Mouse (Mus musculus) lung, embryonic 16.5 days (tissue): Measurements from ENCODE around the gene Sema5a. TPM values are rescaled to one million over a fixed set of nuclear protein-coding genes. Genes with fewer than 3 reads are reported as not detected.

ENCODE experiments used
- ATAC-seq: fragments of 200-750 bp; cut with Nextera tagmentation; 2 replicates; pipeline ENCODE4 v1.8.0; 2017; ENCODE audit warnings: low read depth, mild to moderate bottlenecking, moderate library complexity
- H3K27ac ChIP-seq: fragments of 300-500 bp; sonication (generic); 2 replicates; pipeline ENCODE4 v1.5.1; 2014; ENCODE audit warnings: mild to moderate bottlenecking, control low read depth, low read length
- H3K27me3 ChIP-seq: fragments of 300-500 bp; sonication (generic); 2 replicates; pipeline ENCODE4 v1.6.1; 2014; ENCODE audit warnings: low read depth, low read length, mixed read lengths; ENCODE audit not compliant: control insufficient read depth, insufficient read depth
- H3K36me3 ChIP-seq: fragments of 300-500 bp; sonication (generic); 2 replicates; pipeline ENCODE4 v1.6.1; 2014; ENCODE audit warnings: low read length; ENCODE audit not compliant: control insufficient read depth, insufficient read depth
- H3K4me1 ChIP-seq: fragments of 300-500 bp; sonication (generic); replicated peaks from 2 replicates; pipeline ENCODE4 v1.6.1; 2014; ENCODE audit warnings: low read length, mixed read lengths; ENCODE audit not compliant: control insufficient read depth, insufficient read depth
- H3K4me2 ChIP-seq: fragments of 300-500 bp; sonication (generic); 2 replicates; pipeline ENCODE4 v1.6.1; 2014; ENCODE audit warnings: low read depth, low read length, control low read depth
- H3K4me3 ChIP-seq: fragments of 300-500 bp; sonication (generic); 2 replicates; pipeline ENCODE4 v1.5.1; 2014; ENCODE audit warnings: mild to moderate bottlenecking, low read length, control low read depth
- H3K9ac ChIP-seq: fragments of 300-500 bp; sonication (generic); 2 replicates; pipeline ENCODE4 v1.6.1; 2014; ENCODE audit warnings: low read length, control low read depth
- H3K9me3 ChIP-seq: fragments of 300-500 bp; sonication (generic); 2 replicates; pipeline ENCODE4 v1.6.1; 2016; ENCODE audit warnings: low read length; ENCODE audit not compliant: control insufficient read depth
- WGBS: fragments of 180-500 bp; shearing (Covaris S2); extraction: QIAGEN DNeasy Blood & Tissue Kit; methylation state at CpG from one replicate; pipeline ENCODE4 v1.1.7; 2014; 5-methylcytosine and 5-hydroxymethylcytosine counted together
- polyA plus RNA-seq: library from polyadenylated mRNA; unstranded; fragments of >200 nt; fragmentation: Nextera tagmentation; extraction: Ambion mirVana; gene quantifications from 2 replicates; pipeline ENCODE4 v1.2.1, GENCODE M21; 2015

Gene Sema5a
- polyA plus RNA-seq, 1 experiment from 2014 or later, result 14.0 TPM

DNA sequence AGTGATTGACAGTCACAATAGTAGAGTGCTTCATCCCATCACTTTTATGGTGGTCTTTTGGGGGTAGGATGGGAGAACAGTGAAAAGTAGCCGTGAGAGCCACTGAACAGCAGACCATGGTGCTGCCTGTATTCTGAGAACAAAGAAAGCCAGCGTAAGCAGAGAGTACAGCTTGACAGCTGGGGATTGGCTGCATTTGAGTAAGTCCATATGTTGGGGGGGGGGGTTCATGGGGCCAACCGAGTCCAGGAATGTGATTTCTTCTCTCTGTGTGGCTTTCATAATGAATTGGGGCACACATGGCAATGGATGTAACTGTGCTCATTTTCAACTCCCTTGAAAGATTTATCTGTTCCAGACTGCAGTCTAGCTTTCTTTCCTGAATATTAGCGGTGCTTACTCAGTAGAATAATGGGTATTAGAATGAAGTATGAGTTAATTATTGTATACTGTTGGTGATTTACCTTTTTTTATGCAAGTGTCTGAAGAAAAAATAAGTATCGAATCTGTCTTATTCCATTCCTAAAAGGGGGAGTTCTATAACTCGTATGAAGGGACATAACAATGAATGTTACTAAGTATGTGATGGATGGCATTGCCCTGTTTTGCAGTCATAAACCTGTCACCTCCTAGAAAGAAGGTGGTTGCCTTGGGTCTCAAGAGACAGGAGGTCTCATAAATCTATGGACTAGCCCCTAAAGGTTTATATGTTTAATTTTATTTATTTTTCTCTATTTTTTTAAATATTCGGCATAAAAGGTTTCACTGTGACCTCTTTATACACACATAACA, 203.1 kb downstream of the Sema5a start:
- ATAC-seq, result peak; percentile 76

DNA sequence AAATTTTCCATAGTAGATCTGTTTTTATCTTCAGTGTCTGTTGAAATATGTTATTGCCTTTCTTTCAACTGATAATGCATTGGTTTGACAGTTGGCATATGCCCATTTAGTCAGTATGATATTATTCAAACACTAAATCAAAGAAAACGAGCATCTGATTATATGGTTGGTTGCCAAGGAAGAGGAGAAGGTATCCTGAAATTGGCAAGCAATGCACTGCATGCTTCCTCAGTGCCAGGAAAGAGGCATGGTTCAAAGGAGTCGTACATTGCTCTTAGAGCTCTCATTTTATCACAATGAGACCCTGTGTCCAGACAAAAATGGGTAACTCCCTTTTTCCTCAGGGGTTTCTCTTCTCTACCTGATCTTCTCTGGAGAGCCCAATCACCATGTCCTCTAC, 214.4 kb downstream of the Sema5a start:
- H3K27me3 ChIP-seq, result no peaks in the 10 kb centered on the region
- no peak overlapping the region for H3K4me3 ChIP-seq
- ATAC-seq, result no peak
- H3K9me3 ChIP-seq, result no peaks in the 10 kb centered on the region
- H3K36me3 ChIP-seq, result no peaks in the 10 kb centered on the region
- no peaks in the 10 kb centered on the region for H3K4me1 ChIP-seq
- 58% methylated on average over 2 of the region's 2 CpGs for WGBS
- H3K27ac ChIP-seq, result no peak overlapping the region
- H3K9ac ChIP-seq, result no peak overlapping the region
- no peak overlapping the region for H3K4me2 ChIP-seq

More for the DNA sequence above, 203.1 kb downstream of the Sema5a start:
- Histone ChIP-seq H3K9ac (no peak overlapping the region), H3K27me3 (no peaks in the 10 kb centered on the region), H3K4me1 (peaks cover 6% of the 10 kb centered on the region; the same call in 1 of the 2 replicates), H3K9me3 (no peaks in the 10 kb centered on the region), H3K4me2 (no peak overlapping the region), H3K4me3 (no peak overlapping the region), H3K36me3 (no peaks in the 10 kb centered on the region), H3K27ac (peak overlapping the region; percentile 59; the same call in 1 of the 2 replicates)
- 54% methylated on average over 7 of the region's 7 CpGs for WGBS

DNA sequence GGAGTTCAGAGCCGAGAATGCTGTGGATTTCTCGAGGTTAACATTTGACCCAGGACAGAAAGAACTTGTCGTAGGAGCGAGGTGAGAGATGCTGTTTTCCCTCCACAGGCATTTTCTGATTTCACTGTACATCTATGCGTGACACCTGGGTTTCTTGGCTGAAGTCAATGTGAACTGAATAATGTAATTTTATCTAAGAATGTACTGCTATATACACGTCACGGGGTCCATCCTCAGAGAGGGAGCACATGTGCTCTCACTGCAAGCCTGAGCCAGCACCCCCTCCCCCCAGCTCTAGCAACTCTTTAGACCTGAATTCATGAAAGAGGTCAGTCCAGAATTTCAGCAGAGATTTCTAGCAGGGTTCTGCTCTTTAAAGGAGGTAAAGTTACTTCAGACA, 215.6 kb downstream of the Sema5a start:
- H3K27me3 ChIP-seq, result no peaks in the 10 kb centered on the region
- no peaks in the 10 kb centered on the region for H3K36me3 ChIP-seq
- 72% methylated on average over 7 of the region's 7 CpGs for WGBS
- no peaks in the 10 kb centered on the region for H3K9me3 ChIP-seq
- H3K27ac ChIP-seq, result no peak overlapping the region
- H3K4me1 ChIP-seq, result no peaks in the 10 kb centered on the region
- H3K4me2 ChIP-seq, result no peak overlapping the region
- H3K4me3 ChIP-seq, result no peak overlapping the region
- H3K9ac ChIP-seq, result no peak overlapping the region
- ATAC-seq, result no peak

DNA sequence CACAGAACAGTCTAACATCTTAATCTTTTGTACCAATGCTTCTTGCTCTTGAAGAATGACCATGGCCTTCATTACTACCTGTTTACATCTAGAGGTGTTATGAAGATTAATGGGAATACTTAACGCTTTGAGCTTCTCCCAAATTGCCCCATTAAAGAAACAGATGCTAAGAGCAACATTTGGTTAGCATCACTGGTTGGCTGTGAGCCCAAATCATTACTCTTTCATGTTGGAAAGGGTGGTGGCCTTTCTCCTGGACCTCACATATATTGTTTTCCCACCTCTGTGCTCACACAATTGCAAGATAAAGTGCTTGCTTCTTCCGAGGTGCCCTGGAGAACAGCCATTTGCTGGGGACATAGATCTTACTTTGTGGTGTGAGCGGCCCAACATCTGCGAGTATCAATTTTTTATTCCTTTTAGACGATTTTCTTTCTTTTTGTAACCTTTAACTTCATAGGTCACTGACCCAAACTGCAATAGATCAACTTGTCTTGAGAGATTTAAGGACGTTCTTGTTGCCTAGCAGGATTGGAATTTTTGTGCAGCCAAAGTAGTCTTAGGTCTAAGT, 227.0 kb downstream of the Sema5a start:
- ATAC-seq, result no peak
- Histone ChIP-seq H3K4me1 (peaks cover 8% of the 10 kb centered on the region; the same call in 1 of the 2 replicates), H3K4me3 (no peak overlapping the region), H3K36me3 (no peaks in the 10 kb centered on the region), H3K27ac (no peak overlapping the region), H3K9me3 (no peaks in the 10 kb centered on the region), H3K9ac (no peak overlapping the region), H3K4me2 (no peak overlapping the region), H3K27me3 (no peaks in the 10 kb centered on the region)
- WGBS, result 28% methylated on average over 6 of the region's 6 CpGs

DNA sequence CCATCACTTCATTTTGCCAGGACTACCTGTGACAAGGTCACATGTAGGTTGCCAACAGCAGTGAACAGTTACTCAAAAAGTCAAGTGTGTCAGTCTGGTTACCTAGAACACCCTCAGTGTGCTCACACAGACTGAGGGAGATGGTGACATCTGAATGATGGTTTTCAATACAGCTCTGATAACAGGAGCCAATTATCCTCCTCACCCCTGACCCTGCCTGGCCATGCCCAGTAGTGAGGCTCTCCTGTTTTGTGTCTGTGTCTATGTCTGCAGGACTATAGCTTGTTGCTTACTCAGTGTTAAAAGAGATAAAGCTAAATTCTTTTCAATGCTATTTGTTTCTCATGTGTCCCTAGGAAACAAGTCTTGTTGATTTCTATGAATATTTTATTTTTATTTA, 236.1 kb downstream of the Sema5a start:
- Histone ChIP-seq H3K27ac (no peak overlapping the region), H3K36me3 (no peaks in the 10 kb centered on the region), H3K4me2 (no peak overlapping the region), H3K9me3 (no peaks in the 10 kb centered on the region), H3K4me1 (no peaks in the 10 kb centered on the region; the same call in 1 of the 2 replicates), H3K9ac (no peak overlapping the region), H3K4me3 (no peak overlapping the region), H3K27me3 (no peaks in the 10 kb centered on the region)
- ATAC-seq, result no peak

DNA sequence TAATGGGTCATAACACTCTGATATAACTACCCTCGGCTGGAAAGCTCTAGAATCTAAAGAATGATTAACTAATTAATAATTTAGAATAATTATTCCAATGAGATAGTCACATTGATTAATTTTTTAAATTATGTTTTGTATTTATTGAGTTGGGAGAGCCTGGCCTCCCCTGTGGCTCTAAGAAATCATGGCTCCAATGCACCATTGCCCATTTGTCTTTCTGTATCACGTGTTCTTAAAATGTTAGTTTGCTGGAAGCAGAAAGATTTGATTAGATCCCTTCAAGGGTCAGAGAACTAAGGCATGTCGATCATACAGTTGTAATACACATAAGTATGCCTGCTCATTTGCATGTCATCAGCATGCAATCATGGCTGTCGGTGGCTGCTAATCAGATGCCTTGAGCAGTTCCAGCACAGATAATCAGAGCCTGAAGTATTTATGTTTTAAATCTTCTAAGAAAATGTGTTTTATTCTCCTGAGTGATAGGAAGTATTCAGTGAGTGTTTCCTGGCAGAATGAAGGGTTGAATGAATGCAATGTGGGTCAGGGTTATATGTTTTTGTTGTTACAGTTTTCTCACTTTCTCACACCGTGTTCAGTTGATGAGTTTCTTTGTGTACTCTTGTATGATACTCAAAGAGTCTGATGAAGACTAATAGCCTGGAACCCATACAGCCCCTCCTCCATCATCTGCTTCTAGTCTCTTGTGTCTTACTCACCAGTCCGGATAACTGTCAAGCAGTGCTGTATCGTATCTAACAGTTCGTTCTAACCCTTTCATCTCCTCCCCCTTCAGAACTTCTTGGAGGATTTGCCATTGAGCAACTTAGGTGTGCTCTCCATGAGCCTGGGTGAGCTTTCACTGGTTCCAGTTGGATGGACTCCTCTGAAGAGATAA, 240.7 kb downstream of the Sema5a start:
- Histone ChIP-seq H3K27ac (no peak overlapping the region), H3K27me3 (no peaks in the 10 kb centered on the region), H3K36me3 (no peaks in the 10 kb centered on the region), H3K4me2 (no peak overlapping the region), H3K4me1 (no peaks in the 10 kb centered on the region; the same call in 1 of the 2 replicates), H3K9ac (no peak overlapping the region), H3K9me3 (no peaks in the 10 kb centered on the region), H3K4me3 (no peak overlapping the region)
- WGBS, result 67% methylated on average over 8 of the region's 8 CpGs
- no peak for ATAC-seq

DNA sequence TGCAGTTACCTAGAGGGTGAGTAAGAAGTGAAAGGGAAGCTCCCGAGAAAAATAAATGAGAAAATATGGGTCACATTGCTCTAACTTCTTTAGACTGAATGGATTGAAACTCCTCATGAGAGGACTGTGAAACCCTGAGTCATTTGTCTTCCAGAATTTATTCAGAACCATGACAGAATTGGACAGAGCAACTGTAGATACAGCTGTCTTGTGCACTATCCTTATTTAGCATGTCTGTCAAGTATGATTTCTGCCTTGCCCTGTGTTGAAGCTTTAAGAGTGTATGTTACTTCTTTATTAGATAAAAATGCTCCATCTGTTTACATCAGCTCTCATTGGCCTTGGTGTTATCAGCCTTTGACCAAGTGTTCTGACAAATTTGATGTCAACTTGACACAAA, 243.4 kb downstream of the Sema5a start:
- peaks cover 2% of the 10 kb centered on the region; the same call in 1 of the 2 replicates for H3K4me1 ChIP-seq
- WGBS, result 31% methylated on average over 1 of the region's 1 CpGs
- H3K36me3 ChIP-seq, result no peaks in the 10 kb centered on the region
- H3K4me2 ChIP-seq, result no peak overlapping the region
- H3K9ac ChIP-seq, result no peak overlapping the region
- no peak overlapping the region for H3K4me3 ChIP-seq
- no peak overlapping the region for H3K27ac ChIP-seq
- H3K27me3 ChIP-seq, result no peaks in the 10 kb centered on the region
- no peak for ATAC-seq
- no peaks in the 10 kb centered on the region for H3K9me3 ChIP-seq

DNA sequence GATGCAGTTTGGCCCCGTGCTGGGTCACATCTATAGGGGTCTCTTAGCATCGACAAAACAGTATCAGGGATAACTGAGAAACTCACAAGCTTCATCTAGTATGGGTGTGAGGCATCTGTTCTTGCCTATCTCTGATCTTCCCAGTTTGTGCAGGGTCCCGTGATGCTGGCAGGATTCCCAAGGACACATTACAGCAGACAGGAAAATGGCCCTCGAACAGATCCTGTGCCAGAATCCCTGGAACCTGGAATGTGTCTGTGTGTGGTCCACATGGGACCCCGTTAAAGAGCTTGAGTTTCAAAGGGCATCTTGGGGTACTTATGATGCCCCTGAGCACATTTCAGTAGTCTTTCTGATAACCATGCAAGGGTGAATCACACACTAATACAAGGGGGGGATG, 249.6 kb downstream of the Sema5a start:
- ATAC-seq, result no peak
- H3K4me3 ChIP-seq, result no peak overlapping the region

DNA sequence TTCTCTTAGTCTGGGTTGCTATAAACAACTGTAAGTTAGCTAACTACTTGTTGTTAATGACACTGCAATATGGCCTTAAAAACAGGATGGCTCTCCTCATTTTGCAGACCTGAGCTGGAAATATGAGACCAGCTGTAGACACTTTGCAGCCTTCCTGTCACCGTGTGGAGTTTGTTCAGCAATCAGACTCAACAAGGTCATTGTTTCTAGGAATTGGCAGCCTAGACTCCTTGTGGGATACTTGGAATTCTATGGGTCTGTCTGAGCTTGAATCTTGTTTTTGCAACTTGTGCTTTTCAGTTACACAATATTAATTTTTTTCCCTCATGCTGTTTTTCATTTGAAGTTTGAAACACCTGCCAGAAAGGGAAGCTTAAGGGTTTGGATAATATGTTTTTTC, 250.3 kb downstream of the Sema5a start:
- Histone ChIP-seq H3K4me2 (no peak overlapping the region), H3K9me3 (no peaks in the 10 kb centered on the region), H3K27ac (no peak overlapping the region), H3K9ac (no peak overlapping the region), H3K4me1 (peaks cover 8% of the 10 kb centered on the region; the same call in 1 of the 2 replicates), H3K4me3 (no peak overlapping the region), H3K27me3 (no peaks in the 10 kb centered on the region), H3K36me3 (no peaks in the 10 kb centered on the region)
- 22% methylated on average over 1 of the region's 1 CpGs for WGBS
- ATAC-seq, result no peak

More for the DNA sequence above, 249.6 kb downstream of the Sema5a start:
- no peaks in the 10 kb centered on the region for H3K36me3 ChIP-seq
- no peaks in the 10 kb centered on the region for H3K9me3 ChIP-seq
- no peak overlapping the region for H3K9ac ChIP-seq
- no peak overlapping the region for H3K27ac ChIP-seq
- no peak overlapping the region for H3K4me2 ChIP-seq
- H3K4me1 ChIP-seq, result peaks cover 8% of the 10 kb centered on the region; the same call in 1 of the 2 replicates
- no peaks in the 10 kb centered on the region for H3K27me3 ChIP-seq
- WGBS, result 50% methylated on average over 5 of the region's 5 CpGs
